Mouse (Mus musculus) liver, embryonic 15.5 days (tissue): ENCODE measurements around the gene Gm15294. TPM values are rescaled to one million over a fixed set of nuclear protein-coding genes. Genes with fewer than 3 reads are reported as not detected.

Source experiments
- ATAC-seq: fragments of 200-750 bp; cut with Nextera tagmentation; 2 replicates; pipeline ENCODE4 v1.8.0; 2017; ENCODE audit warnings: moderate number of reproducible peaks, mild to moderate bottlenecking, moderate library complexity; ENCODE audit not compliant: insufficient read depth
- H3K27ac ChIP-seq: fragments of 300-500 bp; sonication (generic); replicated peaks from 2 replicates; pipeline ENCODE4 v1.5.1; 2015; ENCODE audit warnings: mild to moderate bottlenecking, inconsistent platforms
- H3K27me3 ChIP-seq: fragments of 300-500 bp; sonication (generic); 2 replicates; pipeline ENCODE4 v1.6.1; 2015; ENCODE audit warnings: mild to moderate bottlenecking, inconsistent platforms
- H3K36me3 ChIP-seq: fragments of 300-500 bp; sonication (generic); replicated peaks from 2 replicates; pipeline ENCODE4 v1.6.1; 2015; ENCODE audit warnings: moderate library complexity, mild to moderate bottlenecking, inconsistent platforms
- H3K4me1 ChIP-seq: fragments of 300-500 bp; sonication (generic); replicated peaks from 2 replicates; pipeline ENCODE4 v1.6.1; 2015; ENCODE audit warnings: inconsistent platforms
- H3K4me2 ChIP-seq: fragments of 300-500 bp; sonication (generic); 2 replicates; pipeline ENCODE4 v1.6.1; 2015; ENCODE audit warnings: moderate library complexity, mild to moderate bottlenecking, inconsistent platforms
- H3K4me3 ChIP-seq: fragments of 300-500 bp; sonication (generic); replicated peaks from 2 replicates; pipeline ENCODE4 v1.5.1; 2015; ENCODE audit warnings: mild to moderate bottlenecking, inconsistent platforms
- H3K9ac ChIP-seq: fragments of 300-500 bp; sonication (generic); 2 replicates; pipeline ENCODE4 v1.6.1; 2015; ENCODE audit warnings: moderate library complexity, mild to moderate bottlenecking, inconsistent platforms
- H3K9me3 ChIP-seq: fragments of 300-500 bp; sonication (generic); replicated peaks from 2 replicates; pipeline ENCODE4 v1.6.1; 2016; ENCODE audit warnings: inconsistent platforms
- WGBS: fragments of 180-500 bp; shearing (Covaris S2); methylation state at CpG from one replicate; pipeline ENCODE4 v1.1.7; 2015; ENCODE audit warnings: mixed read lengths; ENCODE audit not compliant: insufficient replicate concordance; 5-methylcytosine and 5-hydroxymethylcytosine counted together
- polyA plus RNA-seq: library from polyadenylated mRNA; unstranded; fragments of >200 nt; fragmentation: Nextera tagmentation; extraction: Ambion mirVana; gene quantifications from 2 replicates; pipeline ENCODE4 v1.2.1, GENCODE M21; 2015

Gene Gm15294
- not detected in 2 replicates for polyA plus RNA-seq

- H3K27me3 ChIP-seq, result no peaks in the 10 kb centered on the region
- H3K4me2 ChIP-seq, result no peak within 1 kb of the TSS
- H3K9me3 ChIP-seq, result no peaks in the 10 kb centered on the region
- H3K4me1 ChIP-seq, result no peaks in the 10 kb centered on the region
- ATAC-seq, result no peak
- no peak within 1 kb of the TSS for H3K9ac ChIP-seq
- H3K36me3 ChIP-seq, result no peaks in the 10 kb centered on the region
- no peak within 1 kb of the TSS for H3K27ac ChIP-seq
- WGBS, result 76% methylated on average over 4 of the region's 4 CpGs
- no peak within 1 kb of the TSS for H3K4me3 ChIP-seq
These were observed at the start of gene Gm15294 for GRCm38 (mm10) chrX:141875135-141875534. Gene Gm15294, minus strand, starts transcription at chrX:141875235.

- no peaks in the 10 kb centered on the region for H3K27me3 ChIP-seq
- no peak overlapping the region for H3K9ac ChIP-seq
- no peaks in the 10 kb centered on the region for H3K4me1 ChIP-seq
- no peak overlapping the region for H3K4me3 ChIP-seq
- no peak overlapping the region for H3K4me2 ChIP-seq
- 44% methylated on average over 4 of the region's 4 CpGs for WGBS
- no peak for ATAC-seq
- no peak overlapping the region for H3K27ac ChIP-seq
- H3K9me3 ChIP-seq, result no peaks in the 10 kb centered on the region
- no peaks in the 10 kb centered on the region for H3K36me3 ChIP-seq
These were observed 9.5 kb upstream of the Gm15294 start for GRCm38 (mm10) chrX:141884336-141885048.

- H3K27ac ChIP-seq, result no peak overlapping the region
- no peaks in the 10 kb centered on the region for H3K27me3 ChIP-seq
- H3K4me2 ChIP-seq, result no peak overlapping the region
- ATAC-seq, result no peak
- H3K36me3 ChIP-seq, result no peaks in the 10 kb centered on the region
- no peaks in the 10 kb centered on the region for H3K4me1 ChIP-seq
- no peak overlapping the region for H3K9ac ChIP-seq
- no peak overlapping the region for H3K4me3 ChIP-seq
- 65% methylated on average over 11 of the region's 11 CpGs for WGBS
- no peaks in the 10 kb centered on the region for H3K9me3 ChIP-seq
These were observed 1.0 kb downstream of the Gm15294 start for GRCm38 (mm10) chrX:141874024-141874423.

GRCm38 (mm10) chrX:141873597-141873996 is 1.4 kb downstream of the Gm15294 start:
- no peak overlapping the region for H3K4me3 ChIP-seq
- no peak overlapping the region for H3K27ac ChIP-seq
- H3K27me3 ChIP-seq, result no peaks in the 10 kb centered on the region
- H3K9me3 ChIP-seq, result no peaks in the 10 kb centered on the region
- H3K36me3 ChIP-seq, result no peaks in the 10 kb centered on the region
- no peaks in the 10 kb centered on the region for H3K4me1 ChIP-seq
- no peak overlapping the region for H3K9ac ChIP-seq
- no peak for ATAC-seq
- 39% methylated on average over 4 of the region's 4 CpGs for WGBS
- H3K4me2 ChIP-seq, result no peak overlapping the region

- H3K27ac ChIP-seq, result no peak overlapping the region
- WGBS, result 29% methylated on average over 6 of the region's 6 CpGs
- no peaks in the 10 kb centered on the region for H3K36me3 ChIP-seq
- H3K9me3 ChIP-seq, result no peaks in the 10 kb centered on the region
- no peaks in the 10 kb centered on the region for H3K4me1 ChIP-seq
- H3K9ac ChIP-seq, result no peak overlapping the region
- ATAC-seq, result no peak
- no peak overlapping the region for H3K4me3 ChIP-seq
- H3K4me2 ChIP-seq, result no peak overlapping the region
- H3K27me3 ChIP-seq, result no peaks in the 10 kb centered on the region
These were observed 19.2 kb downstream of the Gm15294 start for GRCm38 (mm10) chrX:141855684-141856396.

Other genes starting within 250 kb of the Gm15294 start
- gene Irs4, start 150.0 kb downstream of the Gm15294 start, polyA plus RNA-seq, result not detected in 2 replicates